Mouse (Mus musculus): ENCODE measurements around the gene Minpp1.

DNA sequence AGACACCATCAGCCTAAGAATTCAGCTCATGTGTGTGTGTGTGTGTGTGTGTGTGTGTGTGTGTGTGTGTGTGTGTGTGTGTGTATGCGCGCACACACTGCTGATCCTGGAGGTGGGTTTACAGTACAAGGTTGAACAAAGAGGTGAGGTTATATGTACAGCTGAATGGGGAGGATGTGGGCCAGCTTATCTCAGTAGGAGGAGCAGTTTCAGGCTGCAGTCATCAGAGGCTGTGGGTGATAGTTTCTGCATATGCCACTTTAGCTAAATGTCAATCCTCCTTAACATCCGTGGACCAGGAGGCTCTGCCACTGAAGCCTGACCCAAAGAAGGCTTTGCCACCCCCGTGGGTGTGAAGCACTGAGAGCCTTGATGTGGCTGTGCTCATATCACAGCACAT, 20.3 kb upstream of the Minpp1 start:
- TF ChIP-seq CTCF (IDR thresholded peaks at IDR 0.05; ENCODE audit: low read depth) (no peak), EP300 (IDR thresholded peaks at IDR 0.05; ENCODE audit: low read depth) (no peak)

Data from liver, postnatal 0 days (tissue).